Mouse (Mus musculus): ENCODE measurements at regions not wholly inside any gene's neighbourhood (a gene's known extent, or its start where the extent isn't known, plus 50 kb on each side); places are given as distances from the start of the nearest gene placed in this dataset.

DNA sequence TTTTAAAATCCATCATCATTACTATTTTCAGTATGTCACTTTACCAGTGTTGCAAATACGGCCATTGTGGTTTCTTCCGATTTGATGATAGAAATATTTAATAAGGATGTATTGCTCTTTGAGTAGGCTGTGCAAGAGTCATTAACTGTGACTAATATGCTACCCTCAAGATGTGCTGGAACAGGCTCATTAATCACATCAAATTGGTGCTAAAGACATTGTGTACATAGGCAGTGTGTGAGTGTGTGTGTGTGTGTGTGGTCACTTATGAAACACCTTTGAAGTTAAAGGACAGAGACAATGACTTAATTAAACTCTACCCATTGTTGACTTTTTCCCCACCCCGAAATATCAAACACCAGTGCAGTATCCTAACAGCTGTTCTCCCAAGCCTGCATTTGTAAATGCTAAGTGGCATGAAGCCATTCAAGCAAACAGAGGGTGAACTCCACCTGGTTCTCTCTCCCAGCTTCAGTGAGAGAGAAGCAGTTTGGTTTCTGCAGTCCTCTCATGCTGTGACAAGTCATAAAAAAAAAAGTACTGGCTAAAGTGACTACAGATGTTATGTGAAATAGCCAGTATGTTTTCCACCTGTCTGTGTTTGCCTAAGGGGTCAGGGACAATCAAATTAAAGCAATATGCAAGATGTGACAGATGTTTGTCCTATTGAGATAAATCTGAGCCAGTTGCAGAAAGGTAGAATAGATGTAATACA lies 116.4 kb upstream of the Speer2 start:
- TF ChIP-seq CTCF (IDR thresholded peaks at IDR 0.05; ENCODE audit: low read depth) (no peak), EP300 (IDR thresholded peaks at IDR 0.05; ENCODE audit: low read depth) (no peak)
- Histone ChIP-seq H3K4me2 (ENCODE audit: low read depth) (no peak overlapping the region), H3K4me1 (replicated peaks; ENCODE audit: control insufficient read depth in 2 of 2, insufficient read depth in 2 of 2, low read length in 1 of 2) (no peaks in the 10 kb centered on the region), H3K36me3 (replicated peaks; ENCODE audit: control insufficient read depth, insufficient read depth, low read depth) (no peaks in the 10 kb centered on the region), H3K4me3 (ENCODE audit: insufficient read depth in 1 of 2, low read depth in 2 of 2, low read length in 2 of 2) (no peak overlapping the region), H3K9me3 (ENCODE audit: control insufficient read depth, low read length) (no peaks in the 10 kb centered on the region), H3K27me3 (ENCODE audit: control insufficient read depth, insufficient read depth, low read length) (no peaks in the 10 kb centered on the region), H3K27ac (no peak overlapping the region), H3K9ac (replicated peaks) (no peak overlapping the region)
- WGBS (ENCODE audit: insufficient replicate concordance), result 66% methylated on average over 3 of the region's 3 CpGs
- no peak for ATAC-seq (ENCODE audit: insufficient read depth)
- no peak for DNase-seq (ENCODE audit: low read depth in 3 of 3, low spot score in 3 of 3)

- Histone ChIP-seq H3K9ac (replicated peaks) (no peak overlapping the region), H3K4me1 (replicated peaks; ENCODE audit: control insufficient read depth in 2 of 2, insufficient read depth in 2 of 2, low read length in 1 of 2) (no peaks in the 10 kb centered on the region), H3K4me3 (ENCODE audit: insufficient read depth in 1 of 2, low read depth in 2 of 2, low read length in 2 of 2) (no peak overlapping the region), H3K4me2 (ENCODE audit: low read depth) (no peak overlapping the region), H3K27ac (no peak overlapping the region), H3K9me3 (ENCODE audit: control insufficient read depth, low read length) (no peaks in the 10 kb centered on the region), H3K36me3 (replicated peaks; ENCODE audit: control insufficient read depth, insufficient read depth, low read depth) (no peaks in the 10 kb centered on the region), H3K27me3 (ENCODE audit: control insufficient read depth, insufficient read depth, low read length) (no peaks in the 10 kb centered on the region)
- DNase-seq (ENCODE audit: low read depth in 3 of 3, low spot score in 3 of 3) (no peak), ATAC-seq (ENCODE audit: insufficient read depth) (no peak)
- WGBS (ENCODE audit: insufficient replicate concordance), result 58% methylated on average over 5 of the region's 5 CpGs
- no peak for TF ChIP-seq CTCF (IDR thresholded peaks at IDR 0.05; ENCODE audit: low read depth)
- no peak for TF ChIP-seq EP300 (IDR thresholded peaks at IDR 0.05; ENCODE audit: low read depth)
Measured at GRCm38 (mm10) chr16:69984320-69984719, 120.8 kb upstream of the Speer2 start.

- no peaks in the 10 kb centered on the region for H3K9me3 ChIP-seq (ENCODE audit: control insufficient read depth, low read length)
- no peaks in the 10 kb centered on the region for H3K27me3 ChIP-seq (ENCODE audit: control insufficient read depth, insufficient read depth, low read length)
- no peak for DNase-seq (ENCODE audit: low read depth in 3 of 3, low spot score in 3 of 3)
- 66% methylated on average over 3 of the region's 3 CpGs for WGBS (ENCODE audit: insufficient replicate concordance)
- H3K36me3 ChIP-seq (replicated peaks; ENCODE audit: control insufficient read depth, insufficient read depth, low read depth), result no peaks in the 10 kb centered on the region
- H3K4me3 ChIP-seq (ENCODE audit: insufficient read depth in 1 of 2, low read depth in 2 of 2, low read length in 2 of 2), result no peak overlapping the region
- TF ChIP-seq CTCF (IDR thresholded peaks at IDR 0.05; ENCODE audit: low read depth), result no peak
- no peak for TF ChIP-seq EP300 (IDR thresholded peaks at IDR 0.05; ENCODE audit: low read depth)
- H3K4me2 ChIP-seq (ENCODE audit: low read depth), result no peak overlapping the region
- no peaks in the 10 kb centered on the region for H3K4me1 ChIP-seq (replicated peaks; ENCODE audit: control insufficient read depth in 2 of 2, insufficient read depth in 2 of 2, low read length in 1 of 2)
- no peak overlapping the region for H3K9ac ChIP-seq (replicated peaks)
- ATAC-seq (ENCODE audit: insufficient read depth), result no peak
- no peak overlapping the region for H3K27ac ChIP-seq
Measured at GRCm38 (mm10) chr16:69991907-69992470, 128.4 kb upstream of the Speer2 start.

DNA sequence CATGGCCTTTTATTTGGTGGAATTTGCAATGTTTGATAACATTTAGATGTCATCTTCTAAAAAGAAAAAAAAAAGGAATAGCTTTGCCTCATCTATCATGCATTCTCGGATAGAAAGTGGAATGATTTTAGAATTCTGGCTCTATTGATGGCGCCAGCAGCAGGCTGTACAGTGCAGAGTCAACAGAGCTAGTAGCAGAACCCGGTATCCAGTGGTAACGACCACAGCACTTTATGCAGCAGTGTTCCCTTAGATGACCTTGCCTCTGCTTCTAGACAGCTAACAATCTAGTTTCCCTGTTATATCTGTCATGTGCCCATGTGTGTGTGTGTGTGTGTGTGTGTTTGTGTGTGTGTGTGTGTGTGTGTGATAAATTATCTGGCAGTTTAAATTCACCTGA lies 129.2 kb upstream of the Speer2 start:
- TF ChIP-seq EP300 (IDR thresholded peaks at IDR 0.05; ENCODE audit: low read depth) (no peak), CTCF (IDR thresholded peaks at IDR 0.05; ENCODE audit: low read depth) (no peak)
- ATAC-seq (ENCODE audit: insufficient read depth) (no peak), DNase-seq (ENCODE audit: low read depth in 3 of 3, low spot score in 3 of 3) (no peak)
- Histone ChIP-seq H3K9me3 (ENCODE audit: control insufficient read depth, low read length) (no peaks in the 10 kb centered on the region), H3K4me3 (ENCODE audit: insufficient read depth in 1 of 2, low read depth in 2 of 2, low read length in 2 of 2) (no peak overlapping the region), H3K27ac (no peak overlapping the region), H3K36me3 (replicated peaks; ENCODE audit: control insufficient read depth, insufficient read depth, low read depth) (no peaks in the 10 kb centered on the region), H3K9ac (replicated peaks) (no peak overlapping the region), H3K4me2 (ENCODE audit: low read depth) (no peak overlapping the region), H3K27me3 (ENCODE audit: control insufficient read depth, insufficient read depth, low read length) (no peaks in the 10 kb centered on the region), H3K4me1 (replicated peaks; ENCODE audit: control insufficient read depth in 2 of 2, insufficient read depth in 2 of 2, low read length in 1 of 2) (no peaks in the 10 kb centered on the region)
- WGBS (ENCODE audit: insufficient replicate concordance), result 42% methylated on average over 4 of the region's 4 CpGs

DNA sequence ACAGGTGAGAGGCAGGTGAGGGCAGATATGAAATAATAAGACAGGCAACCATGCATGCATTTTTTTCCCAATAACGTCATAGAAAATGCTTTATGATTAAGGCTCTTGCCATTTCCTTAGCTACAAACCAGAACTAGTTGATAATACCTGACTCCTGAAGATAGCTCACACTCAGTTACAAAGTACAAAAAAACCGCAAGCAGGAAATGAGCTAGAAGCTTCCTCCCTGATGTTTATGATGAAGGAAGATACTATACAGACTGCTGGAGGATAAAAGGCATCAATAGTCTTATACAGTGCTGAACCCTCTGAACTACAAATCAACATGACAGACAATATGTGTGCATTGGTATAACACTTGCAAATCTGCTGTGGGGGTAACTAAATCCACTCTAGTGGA lies 143.3 kb upstream of the Speer2 start:
- TF ChIP-seq CTCF (IDR thresholded peaks at IDR 0.05; ENCODE audit: low read depth) (no peak), EP300 (IDR thresholded peaks at IDR 0.05; ENCODE audit: low read depth) (no peak)

More for the DNA sequence above, 143.3 kb upstream of the Speer2 start:
- Histone ChIP-seq H3K27me3 (ENCODE audit: control insufficient read depth, insufficient read depth, low read length) (no peaks in the 10 kb centered on the region), H3K9me3 (ENCODE audit: control insufficient read depth, low read length) (no peaks in the 10 kb centered on the region), H3K4me1 (replicated peaks; ENCODE audit: control insufficient read depth in 2 of 2, insufficient read depth in 2 of 2, low read length in 1 of 2) (no peaks in the 10 kb centered on the region), H3K4me3 (ENCODE audit: insufficient read depth in 1 of 2, low read depth in 2 of 2, low read length in 2 of 2) (no peak overlapping the region), H3K36me3 (replicated peaks; ENCODE audit: control insufficient read depth, insufficient read depth, low read depth) (no peaks in the 10 kb centered on the region), H3K9ac (replicated peaks) (no peak overlapping the region), H3K4me2 (ENCODE audit: low read depth) (no peak overlapping the region), H3K27ac (no peak overlapping the region)
- DNase-seq (ENCODE audit: low read depth in 3 of 3, low spot score in 3 of 3) (no peak), ATAC-seq (ENCODE audit: insufficient read depth) (no peak)
- 48% methylated on average over 2 of the region's 2 CpGs for WGBS (ENCODE audit: insufficient replicate concordance)
